Mouse (Mus musculus) embryonic facial prominence, embryonic 15.5 days (tissue): ENCODE data around the gene Trim28. TPM values are rescaled to one million over a fixed set of nuclear protein-coding genes. Genes with fewer than 3 reads are reported as not detected.

Source experiments
- ATAC-seq: fragments of 200-750 bp; cut with Nextera tagmentation; 2 replicates; pipeline ENCODE4 v1.8.0; 2017; ENCODE audit warnings: low read depth, moderate TSS enrichment; ENCODE audit not compliant: insufficient number of reproducible peaks, low FRiP score, low TSS enrichment
- H3K27ac ChIP-seq: fragments of 300-500 bp; sonication (generic); replicated peaks from 2 replicates; pipeline ENCODE4 v1.5.1; 2015; ENCODE audit warnings: mild to moderate bottlenecking, inconsistent platforms
- H3K27me3 ChIP-seq: fragments of 300-500 bp; sonication (generic); 2 replicates; pipeline ENCODE4 v1.6.1; 2015; ENCODE audit warnings: inconsistent platforms
- H3K36me3 ChIP-seq: fragments of 300-500 bp; sonication (generic); 2 replicates; pipeline ENCODE4 v1.6.1; 2015; ENCODE audit warnings: mild to moderate bottlenecking, inconsistent platforms
- H3K4me1 ChIP-seq: fragments of 300-500 bp; sonication (generic); 2 replicates; pipeline ENCODE4 v1.6.1; 2015; ENCODE audit warnings: inconsistent platforms
- H3K4me2 ChIP-seq: fragments of 300-500 bp; sonication (generic); replicated peaks from 2 replicates; pipeline ENCODE4 v1.6.1; 2015; ENCODE audit warnings: mild to moderate bottlenecking, inconsistent platforms
- H3K4me3 ChIP-seq: fragments of 300-500 bp; sonication (generic); replicated peaks from 2 replicates; pipeline ENCODE4 v1.5.1; 2015; ENCODE audit warnings: mild to moderate bottlenecking, inconsistent platforms
- H3K9ac ChIP-seq: fragments of 300-500 bp; sonication (generic); 2 replicates; pipeline ENCODE4 v1.6.1; 2015; ENCODE audit warnings: inconsistent platforms
- H3K9me3 ChIP-seq: fragments of 300-500 bp; sonication (generic); replicated peaks from 2 replicates; pipeline ENCODE4 v1.6.1; 2016; ENCODE audit warnings: inconsistent platforms
- WGBS: fragments of 180-500 bp; shearing (Covaris S2); methylation state at CpG from one replicate; pipeline ENCODE4 v1.1.7; 2015; 5-methylcytosine and 5-hydroxymethylcytosine counted together
- polyA plus RNA-seq: library from polyadenylated mRNA; unstranded; fragments of >200 nt; fragmentation: Nextera tagmentation; extraction: Ambion mirVana; gene quantifications from 2 replicates; pipeline ENCODE4 v1.2.1, GENCODE M21; 2015

Trim28 gene
- polyA plus RNA-seq, 1 experiment from 2014 or later = 279 TPM

- ATAC-seq = no peak
- Histone ChIP-seq H3K4me2 (peak overlapping the region; percentile 84), H3K27ac (peak overlapping the region; percentile 95), H3K9me3 (no peaks in the 10 kb centered on the region), H3K27me3 (no peaks in the 10 kb centered on the region), H3K9ac (peak overlapping the region; percentile 26), H3K36me3 (peaks cover 51% of the 10 kb centered on the region), H3K4me3 (peak overlapping the region; percentile 65), H3K4me1 (peaks cover 50% of the 10 kb centered on the region)
- WGBS = 79% methylated on average over 17 of the region's 17 CpGs
Measured at GRCm38 (mm10) chr7:13035211-13035855, 36.4 kb downstream of the Trim28 start.

GRCm38 (mm10) chr7:13036806-13037205, 37.9 kb downstream of the Trim28 start:
- peak overlapping the region; percentile 100; the same call in 1 of the 2 replicates for H3K27ac ChIP-seq
- WGBS = 44% methylated on average over 4 of the region's 4 CpGs

DNA sequence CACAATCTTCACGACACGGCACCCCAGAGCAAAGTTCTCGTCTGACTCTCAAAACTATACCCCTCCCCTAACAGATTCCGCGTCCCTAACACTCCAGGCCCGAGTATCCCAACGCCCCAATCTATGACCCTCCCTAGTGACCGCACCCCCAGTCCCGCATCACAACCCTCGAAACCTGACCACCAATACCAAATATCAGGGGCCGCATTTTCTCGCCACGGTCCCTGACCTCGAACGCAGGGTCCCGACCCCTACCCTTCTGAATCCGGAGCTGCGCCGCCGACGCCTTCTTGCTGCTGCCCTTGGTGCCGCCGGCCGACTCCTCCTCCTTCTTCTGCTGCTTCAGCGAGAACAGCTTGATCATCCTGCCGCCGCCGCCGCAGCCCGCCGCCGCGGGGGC, 38.5 kb downstream of the Trim28 start:
- H3K9me3 ChIP-seq = no peaks in the 10 kb centered on the region
- peak overlapping the region; percentile 100 for H3K27ac ChIP-seq
- H3K9ac ChIP-seq = peak overlapping the region; percentile 97
- H3K4me3 ChIP-seq = peak overlapping the region; percentile 79
- WGBS = under 1% methylated on average over 32 of the region's 33 CpGs
- no peak; the same call in 1 of the 2 replicates for ATAC-seq
- H3K36me3 ChIP-seq = peaks cover 31% of the 10 kb centered on the region
- peaks cover 15% of the 10 kb centered on the region for H3K27me3 ChIP-seq
- peaks cover 50% of the 10 kb centered on the region for H3K4me1 ChIP-seq
- H3K4me2 ChIP-seq = peak overlapping the region; percentile 61

More at GRCm38 (mm10) chr7:13036806-13037205, 37.9 kb downstream of the Trim28 start:
- H3K9ac ChIP-seq = peak overlapping the region; percentile 97
- H3K27me3 ChIP-seq = peaks cover 9% of the 10 kb centered on the region
- H3K9me3 ChIP-seq = no peaks in the 10 kb centered on the region
- peak overlapping the region; percentile 61 for H3K4me2 ChIP-seq
- peaks cover 36% of the 10 kb centered on the region for H3K36me3 ChIP-seq
- peaks cover 50% of the 10 kb centered on the region for H3K4me1 ChIP-seq
- no peak for ATAC-seq
- peak overlapping the region; percentile 79 for H3K4me3 ChIP-seq

GRCm38 (mm10) chr7:13037901-13038555, 39.1 kb downstream of the Trim28 start, which contains the start of gene Ube2m:
Gene Ube2m, minus strand, starts transcription at chr7:13038275.
- Histone ChIP-seq H3K4me3 (peak within 1 kb of the TSS; percentile 79), H3K27ac (peak within 1 kb of the TSS; percentile 100), H3K27me3 (peaks cover 21% of the 10 kb centered on the region), H3K9me3 (no peaks in the 10 kb centered on the region), H3K4me2 (peak within 1 kb of the TSS; percentile 61), H3K36me3 (peaks cover 24% of the 10 kb centered on the region), H3K4me1 (peaks cover 44% of the 10 kb centered on the region), H3K9ac (peak within 1 kb of the TSS; percentile 97)
- under 1% methylated on average over 62 of the region's 65 CpGs for WGBS
- ATAC-seq = peak; percentile 93

- H3K36me3 ChIP-seq = peaks cover 18% of the 10 kb centered on the region
- peaks cover 28% of the 10 kb centered on the region for H3K27me3 ChIP-seq
- 17% methylated on average over 15 of the region's 15 CpGs for WGBS
- no peak for ATAC-seq
- H3K9ac ChIP-seq = peak overlapping the region; percentile 97
- H3K9me3 ChIP-seq = no peaks in the 10 kb centered on the region
- peak overlapping the region; percentile 79 for H3K4me3 ChIP-seq
- H3K4me2 ChIP-seq = peak overlapping the region; percentile 61
- peak overlapping the region; percentile 100 for H3K27ac ChIP-seq
- H3K4me1 ChIP-seq = peaks cover 43% of the 10 kb centered on the region
Measured at GRCm38 (mm10) chr7:13038621-13039169, 39.8 kb downstream of the Trim28 start.

GRCm38 (mm10) chr7:13039181-13039580, 40.3 kb downstream of the Trim28 start:
- peaks cover 18% of the 10 kb centered on the region for H3K36me3 ChIP-seq
- H3K9me3 ChIP-seq = no peaks in the 10 kb centered on the region
- H3K9ac ChIP-seq = peak overlapping the region; percentile 97; the same call in 1 of the 2 replicates
- peak overlapping the region; percentile 79 for H3K4me3 ChIP-seq
- 80% methylated on average over 1 of the region's 1 CpGs for WGBS
- no peak overlapping the region for H3K27ac ChIP-seq
- H3K4me1 ChIP-seq = peaks cover 43% of the 10 kb centered on the region
- ATAC-seq = no peak
- H3K4me2 ChIP-seq = peak overlapping the region; percentile 61
- H3K27me3 ChIP-seq = peaks cover 33% of the 10 kb centered on the region

GRCm38 (mm10) chr7:13041256-13041655, 42.3 kb downstream of the Trim28 start:
- H3K27ac ChIP-seq = no peak overlapping the region
- no peak overlapping the region for H3K9ac ChIP-seq
- ATAC-seq = no peak
- H3K36me3 ChIP-seq = peaks cover 2% of the 10 kb centered on the region
- H3K4me1 ChIP-seq = peaks cover 32% of the 10 kb centered on the region
- WGBS = 47% methylated on average over 1 of the region's 1 CpGs
- H3K4me2 ChIP-seq = no peak overlapping the region
- no peaks in the 10 kb centered on the region for H3K9me3 ChIP-seq
- H3K27me3 ChIP-seq = peaks cover 49% of the 10 kb centered on the region
- H3K4me3 ChIP-seq = no peak overlapping the region

GRCm38 (mm10) chr7:13042511-13042910, 43.6 kb downstream of the Trim28 start:
- no peak overlapping the region for H3K9ac ChIP-seq
- WGBS = 75% methylated on average over 6 of the region's 6 CpGs
- H3K4me2 ChIP-seq = no peak overlapping the region
- peaks cover 49% of the 10 kb centered on the region for H3K27me3 ChIP-seq
- peaks cover 25% of the 10 kb centered on the region for H3K4me1 ChIP-seq
- no peaks in the 10 kb centered on the region for H3K9me3 ChIP-seq
- no peak overlapping the region for H3K4me3 ChIP-seq
- no peak overlapping the region for H3K27ac ChIP-seq
- no peaks in the 10 kb centered on the region for H3K36me3 ChIP-seq
- no peak for ATAC-seq

GRCm38 (mm10) chr7:13043120-13043444, 44.2 kb downstream of the Trim28 start:
- H3K36me3 ChIP-seq = no peaks in the 10 kb centered on the region
- H3K9ac ChIP-seq = no peak overlapping the region
- no peak for ATAC-seq
- WGBS = 46% methylated on average over 16 of the region's 16 CpGs
- H3K27ac ChIP-seq = no peak overlapping the region
- H3K27me3 ChIP-seq = peaks cover 49% of the 10 kb centered on the region
- no peaks in the 10 kb centered on the region for H3K9me3 ChIP-seq
- peaks cover 25% of the 10 kb centered on the region for H3K4me1 ChIP-seq
- H3K4me3 ChIP-seq = peak overlapping the region; percentile 44; the same call in 1 of the 2 replicates
- peak overlapping the region; percentile 88 for H3K4me2 ChIP-seq

DNA sequence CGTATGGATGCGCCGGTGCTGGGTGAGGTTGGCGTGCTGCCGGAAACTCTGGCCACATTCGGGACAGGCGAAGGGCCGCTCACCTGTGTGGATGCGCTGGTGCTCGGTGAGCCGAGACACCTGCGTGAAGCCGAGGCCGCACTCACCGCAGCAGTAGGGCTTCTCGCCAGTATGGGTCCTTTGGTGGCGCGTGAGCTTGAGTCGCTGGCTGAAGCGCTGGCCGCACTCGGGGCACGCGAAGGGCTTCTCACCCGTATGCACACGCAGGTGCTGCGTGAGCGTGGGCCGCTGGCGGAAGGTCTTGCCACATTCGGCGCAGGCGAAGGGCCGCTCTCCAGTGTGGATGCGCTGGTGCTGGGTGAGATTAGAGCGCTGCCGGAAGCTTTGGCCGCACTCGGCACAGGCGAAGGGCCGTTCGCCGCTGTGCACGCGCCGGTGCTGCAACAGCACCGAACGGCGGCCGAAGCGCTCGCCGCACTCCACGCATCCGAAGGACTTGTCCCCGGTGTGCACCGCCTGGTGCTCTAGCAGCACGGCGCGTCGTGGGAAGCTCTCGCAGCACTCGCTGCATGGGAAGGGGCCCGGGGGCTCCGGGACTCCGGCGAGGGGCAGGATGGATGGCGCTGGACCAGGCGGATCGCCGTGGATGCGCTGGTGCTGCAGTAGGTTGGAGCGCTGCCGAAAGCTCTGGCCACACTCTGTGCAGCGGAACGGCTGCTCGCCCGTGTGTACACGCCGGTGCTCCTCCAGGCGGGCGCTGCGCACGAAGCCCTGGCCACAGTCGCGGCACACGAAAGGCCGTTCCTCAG, 44.7 kb downstream of the Trim28 start:
- WGBS = 5% methylated on average over 88 of the region's 88 CpGs
- H3K4me1 ChIP-seq = peaks cover 23% of the 10 kb centered on the region
- peaks cover 49% of the 10 kb centered on the region for H3K27me3 ChIP-seq
- no peak overlapping the region for H3K27ac ChIP-seq
- H3K9me3 ChIP-seq = no peaks in the 10 kb centered on the region
- ATAC-seq = 0 out of 2 replicates have a peak, but pooled peaks have one; percentile 23
- H3K9ac ChIP-seq = peak overlapping the region; percentile 18
- peak overlapping the region; percentile 44 for H3K4me3 ChIP-seq
- peak overlapping the region; percentile 88 for H3K4me2 ChIP-seq
- no peaks in the 10 kb centered on the region for H3K36me3 ChIP-seq

DNA sequence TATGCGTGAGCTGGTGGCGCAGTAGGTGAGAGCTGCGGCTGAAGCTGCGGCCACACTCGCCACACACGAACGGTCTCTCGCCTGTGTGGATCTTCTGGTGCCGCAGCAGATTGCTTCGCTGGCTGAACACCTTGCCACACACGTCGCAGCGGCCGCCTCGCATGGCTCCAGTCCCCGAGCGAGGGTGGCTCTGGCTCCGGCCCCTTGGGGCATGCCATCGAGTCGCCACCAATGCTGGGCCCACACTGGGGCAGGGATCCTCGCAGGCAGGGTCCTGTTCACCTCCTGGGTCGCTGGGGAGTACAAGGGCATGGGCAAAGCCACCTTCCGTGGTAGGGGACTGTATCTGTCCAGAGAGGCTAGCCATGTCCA, 45.3 kb downstream of the Trim28 start:
- Histone ChIP-seq H3K27ac (no peak overlapping the region), H3K4me3 (peak overlapping the region; percentile 44), H3K27me3 (peaks cover 49% of the 10 kb centered on the region), H3K4me1 (peaks cover 17% of the 10 kb centered on the region), H3K9me3 (no peaks in the 10 kb centered on the region), H3K36me3 (no peaks in the 10 kb centered on the region), H3K9ac (peak overlapping the region; percentile 18), H3K4me2 (peak overlapping the region; percentile 88)
- 0 out of 2 replicates have a peak, but pooled peaks have one; percentile 56 for ATAC-seq
- 3% methylated on average over 23 of the region's 23 CpGs for WGBS
